Mouse (Mus musculus) heart, postnatal 0 days (tissue): ENCODE measurements at regions not wholly inside any gene's neighbourhood (a gene's known extent, or its start where the extent isn't known, plus 50 kb on each side); places are given as distances from the start of the nearest gene placed in this dataset.

Experiments used
- CTCF ChIP-seq: IDR thresholded peaks from 2 replicates; pipeline ENCODE4 v1.5.1; 2016; ENCODE audit warnings: antibody characterized with exemption, control low read depth, low read depth
- EP300 ChIP-seq: IDR thresholded peaks from 2 replicates; pipeline ENCODE4 v1.6.1; 2016; ENCODE audit warnings: antibody characterized with exemption, low read depth

- TF ChIP-seq CTCF = no peak
- no peak for TF ChIP-seq EP300
Observed at GRCm38 (mm10) chr7:69016575-69016974, 267.5 kb upstream of the Arrdc4 start.
